Mouse (Mus musculus) heart, postnatal 10 days (tissue): ENCODE results near the gene Gm21891. TPM values are rescaled to one million over a fixed set of nuclear protein-coding genes. Genes with fewer than 3 reads are reported as not detected.
"Not testable (repeated sequence)": the region's sequence is repeated elsewhere in the genome, so short reads cannot be mapped to it uniquely, and the experiment has no call there.

Experiments used
- DNase-seq, 2 experiments: peaks; one replicate each; pipeline ENCODE4 v3.0.0; 2021
- intact Hi-C: fragments of 180-260 bp; cut with DNase I; formaldehyde crosslinking; loops from one replicate; pipeline ENCODE4 v1.15.1; 2025
- total RNA-seq, 2 experiments: library from RNA; stranded (reverse); gene quantifications; 2 replicates each; pipeline ENCODE4 v1.2.3; 2021

Gm21891 gene
- total RNA-seq: not detected

- DNase-seq, intact Hi-C loops: not testable (repeated sequence)
Observed at GRCm38 (mm10) chrY:13133392-13133791, at the start of gene Gm21891. Gene Gm21891 (minus strand): TSS chrY:13133492.

DNA sequence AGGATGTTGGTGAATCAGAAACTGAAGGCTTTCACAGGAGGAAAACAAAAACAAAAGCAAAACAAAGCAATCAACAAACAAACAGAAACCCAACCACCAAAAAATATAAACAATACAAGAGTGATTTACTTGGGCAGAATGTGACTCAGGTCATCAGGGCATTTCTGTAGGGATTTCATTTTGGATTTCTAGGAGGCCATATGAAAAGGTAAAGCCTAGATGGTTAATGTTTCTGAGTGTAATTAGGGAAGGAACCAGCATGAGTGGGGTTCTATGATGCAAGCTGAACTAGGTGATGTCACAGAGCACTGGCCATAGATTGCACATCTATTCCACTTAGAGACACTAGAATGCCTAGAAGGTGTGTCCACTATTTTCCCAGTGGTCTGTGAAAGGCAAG is 28.4 kb upstream of the Gm21891 start, which contains the start of gene Gm21425:
TSS of gene Gm21425 (plus strand) at position 301 of the 400 bp plus-strand sequence.
- intact Hi-C loops: not testable (repeated sequence)

More for the DNA sequence above, 28.4 kb upstream of the Gm21891 start, which contains the start of gene Gm21425:
- DNase-seq: not testable (repeated sequence)

Other genes starting within 250 kb of the Gm21891 start
- not detected for gene Gm20807, start 90.6 kb downstream of the Gm21891 start, total RNA-seq
- not detected for gene Gm21425, start 28.5 kb upstream of the Gm21891 start, total RNA-seq
- not detected for gene Gm21828, start 90.4 kb upstream of the Gm21891 start, total RNA-seq
- gene Gm21440, start 118.9 kb upstream of the Gm21891 start, total RNA-seq: not detected
- not detected for gene Gm21454, start 119.0 kb upstream of the Gm21891 start, total RNA-seq
- not detected for gene Gm21725, start 215.6 kb upstream of the Gm21891 start, total RNA-seq